Comparison of ENCODE assay signal across 8 mouse cellular contexts in genomic region chr10:99268421-99269300, GRCm38 (mm10). TPM values are rescaled to one million over a fixed set of nuclear protein-coding genes. Genes with fewer than 3 reads are reported as not detected.
A peak's percentile ranks its signal among the peaks of the same experiment; 100 is the strongest.
DNase-seq lines count a peak whose midpoint lies in the region; ATAC-seq and TF ChIP-seq lines count a peak whose summit lies in the region.

No protein-coding gene starts in this region.

- no peak for DNase-seq in ES-E14 (ENCODE audit: low read depth, low spot score)
- peak; percentile 28 to 39 for DNase-seq in gastrocnemius, adult 8-10 months (ENCODE audit: low spot score in 2 of 2)
- peak; percentile 70 for DNase-seq in limb, embryonic 14.5 days (ENCODE audit: low spot score)
- peak; percentile 68 to 74 for DNase-seq in spleen, postnatal 4 days (ENCODE audit: low spot score in 2 of 2)
- no peak for DNase-seq in right cerebral cortex, postnatal 36 days (ENCODE audit: low spot score in 2 of 2)

- no peak for TF ChIP-seq CTCF in bone marrow macrophage, adult 2 months (IDR thresholded peaks at IDR 0.05; ENCODE audit: low read depth, low read length)

- H3K4me3 ChIP-seq in ES-E14 (ENCODE audit: insufficient read depth in 1 of 2, low read depth in 1 of 2, low read length in 2 of 2, poor library complexity in 1 of 2, severe bottlenecking in 1 of 2), result peak overlapping the region in 1 of 2 experiments; percentile 27; a peak in 2 of 4 replicates
- H3K4me3 ChIP-seq in bone marrow macrophage, adult 2 months (ENCODE audit: insufficient read depth, low read length), result peak overlapping the region; percentile 27
- H3K4me3 ChIP-seq in hindbrain, embryonic 16.5 days (ENCODE audit: low read length), result no peak overlapping the region
- H3K4me3 ChIP-seq in limb, embryonic 14.5 days (replicated peaks; ENCODE audit: low read length), result peak overlapping the region; percentile 10; the same call in 1 of the 2 replicates
- no peak overlapping the region for H3K4me3 ChIP-seq in midbrain, embryonic 13.5 days (replicated peaks)

- H3K36me3 ChIP-seq in ES-E14 (ENCODE audit: control insufficient read depth, insufficient read depth, low read length, poor library complexity, severe bottlenecking), result peaks cover 7% of the 10 kb centered on the region
- H3K36me3 ChIP-seq in hindbrain, embryonic 16.5 days (ENCODE audit: control insufficient read depth, insufficient read depth, low read length), result no peaks in the 10 kb centered on the region
- peaks cover 8% of the 10 kb centered on the region for H3K36me3 ChIP-seq in limb, embryonic 14.5 days (ENCODE audit: control insufficient read depth, insufficient read depth, low read length)
- H3K36me3 ChIP-seq in midbrain, embryonic 13.5 days, result no peaks in the 10 kb centered on the region

- no peaks in the 10 kb centered on the region for H3K9me3 ChIP-seq in ES-E14 (ENCODE audit: control insufficient read depth, insufficient read depth, low read depth, low read length)
- H3K9me3 ChIP-seq in hindbrain, embryonic 16.5 days (ENCODE audit: control insufficient read depth, low read length), result no peaks in the 10 kb centered on the region
- H3K9me3 ChIP-seq in limb, embryonic 14.5 days (ENCODE audit: control insufficient read depth, low read length), result no peaks in the 10 kb centered on the region
- H3K9me3 ChIP-seq in midbrain, embryonic 13.5 days, result no peaks in the 10 kb centered on the region

- H3K4me1 ChIP-seq in ES-E14 (ENCODE audit: control insufficient read depth in 2 of 2, insufficient read depth in 2 of 2, low read length in 2 of 2, poor library complexity in 1 of 2), result peaks cover 2 to 23% of the 10 kb centered on the region in 2 experiments; a peak in 3 of 4 replicates
- H3K4me1 ChIP-seq in bone marrow macrophage, adult 2 months (ENCODE audit: control insufficient read depth, insufficient read depth, low read length), result peaks cover 34% of the 10 kb centered on the region
- peaks cover 18% of the 10 kb centered on the region for H3K4me1 ChIP-seq in hindbrain, embryonic 16.5 days (ENCODE audit: control insufficient read depth, insufficient read depth, low read depth, low read length)
- peaks cover 47% of the 10 kb centered on the region for H3K4me1 ChIP-seq in limb, embryonic 14.5 days (ENCODE audit: control insufficient read depth, insufficient read depth, low read length)
- peaks cover 49% of the 10 kb centered on the region for H3K4me1 ChIP-seq in midbrain, embryonic 13.5 days (replicated peaks)

- H3K4me2 ChIP-seq in hindbrain, embryonic 16.5 days (ENCODE audit: low read length), result peak overlapping the region; percentile 31
- peak overlapping the region; percentile 23 for H3K4me2 ChIP-seq in limb, embryonic 14.5 days (replicated peaks; ENCODE audit: low read depth, low read length, severe bottlenecking)
- H3K4me2 ChIP-seq in midbrain, embryonic 13.5 days (replicated peaks), result peak overlapping the region; percentile 25

- H3K9ac ChIP-seq in ES-E14 (ENCODE audit: insufficient read depth, low read depth, low read length, poor library complexity, severe bottlenecking), result peak overlapping the region; percentile 14; the same call in 1 of the 2 replicates
- H3K9ac ChIP-seq in hindbrain, embryonic 16.5 days (ENCODE audit: low read depth, low read length), result no peak overlapping the region; the same call in 1 of the 2 replicates
- 0 out of 2 replicates have a peak overlapping the region, but pooled peaks have one; percentile 0 for H3K9ac ChIP-seq in limb, embryonic 14.5 days (ENCODE audit: low read depth, low read length, severe bottlenecking)
- no peak overlapping the region for H3K9ac ChIP-seq in midbrain, embryonic 13.5 days (replicated peaks)

- ATAC-seq in hindbrain, embryonic 16.5 days, result peak; percentile 55; the same call in 1 of the 2 replicates
- peak; percentile 59 for ATAC-seq in limb, embryonic 14.5 days (ENCODE audit: low FRiP score, low read depth)
- peak; percentile 60 for ATAC-seq in midbrain, embryonic 13.5 days

- in situ Hi-C loops in ES-E14 (cut with MboI; ENCODE audit: low sequenced_read_pairs in 2 of 2, unreplicated experiment in 2 of 2), result no loop called here

- WGBS in hindbrain, embryonic 16.5 days, result 22% methylated on average over 19 of the region's 19 CpGs
- 12% methylated on average over 19 of the region's 19 CpGs for WGBS in limb, embryonic 14.5 days
- 26% methylated on average over 19 of the region's 19 CpGs for WGBS in midbrain, embryonic 13.5 days

- H3K27ac ChIP-seq in ES-E14 (ENCODE audit: insufficient read depth, low read depth, low read length, poor library complexity, severe bottlenecking), result no peak overlapping the region
- peak overlapping the region; percentile 88 for H3K27ac ChIP-seq in bone marrow macrophage, adult 2 months (ENCODE audit: insufficient read depth, low read depth, low read length)
- no peak overlapping the region; the same call in 1 of the 2 replicates for H3K27ac ChIP-seq in hindbrain, embryonic 16.5 days (ENCODE audit: low read depth, low read length)
- peak overlapping the region; percentile 59 for H3K27ac ChIP-seq in limb, embryonic 14.5 days (replicated peaks; ENCODE audit: low read depth, low read length)
- peak overlapping the region; percentile 58 for H3K27ac ChIP-seq in midbrain, embryonic 13.5 days

- H3K27me3 ChIP-seq in hindbrain, embryonic 16.5 days (replicated peaks; ENCODE audit: control insufficient read depth, insufficient read depth, low read length), result no peaks in the 10 kb centered on the region
- H3K27me3 ChIP-seq in limb, embryonic 14.5 days (ENCODE audit: control insufficient read depth, insufficient read depth, low read length), result no peaks in the 10 kb centered on the region
- H3K27me3 ChIP-seq in midbrain, embryonic 13.5 days, result peaks cover 36% of the 10 kb centered on the region

- TF ChIP-seq POLR2A in bone marrow macrophage, adult 2 months (IDR thresholded peaks at IDR 0.05; ENCODE audit: borderline replicate concordance, low read depth, low read length), result no peak
- no peak for TF ChIP-seq POLR2A in limb, embryonic 14.5 days (IDR thresholded peaks at IDR 0.05; ENCODE audit: borderline replicate concordance, extremely low read depth, insufficient read depth, insufficient read length)

TF ChIP-seq in ES-E14, 5 proteins besides CTCF, POLR2A, EP300 and RAD21:
- TF ChIP-seq ZNF384 (IDR thresholded peaks at IDR 0.05; ENCODE audit: low read depth, low read length) (no peak), MAFK (IDR thresholded peaks at IDR 0.05; ENCODE audit: insufficient read depth, low read depth, low read length) (no peak), HCFC1 (IDR thresholded peaks at IDR 0.05; ENCODE audit: borderline replicate concordance, insufficient read depth, low read length) (no peak), ZC3H11A (IDR thresholded peaks at IDR 0.05; ENCODE audit: borderline replicate concordance, low read depth, low read length) (no peak), CHD2 (IDR thresholded peaks at IDR 0.05; ENCODE audit: low read depth, low read length) (no peak)

RNA-seq across cellular contexts. Expression of gene Dusp6, which starts 5.6 kb away (rescaled TPM):
- total RNA-seq in ES-E14 (2012; rRNA removed), result 44.7 and 83.0 TPM in 2 replicates
- 36.1 and 40.0 TPM in 2 replicates for polyA plus RNA-seq in bone marrow macrophage, adult 2 months (2012; ENCODE audit: insufficient read depth, insufficient read length, missing spikeins)
- total RNA-seq in gastrocnemius, adult 8-10 months (2022), result 1 to 10 TPM; 7.3 to 9.8 (median 8.5) TPM
- polyA plus RNA-seq in hindbrain, embryonic 16.5 days (2015; fragmentation: Nextera tagmentation; extraction: Ambion mirVana), result 35.2 and 37.0 TPM in 2 replicates
- polyA plus RNA-seq in limb, embryonic 14.5 days (2012; rRNA removed), result 60.2 and 78.3 TPM in 2 replicates
- polyA plus RNA-seq in limb, embryonic 14.5 days (2014; fragmentation: Nextera tagmentation; extraction: Ambion mirVana), result 64.7 and 67.7 TPM in 2 replicates
- 21.8 and 26.5 TPM in 2 replicates for polyA plus RNA-seq in midbrain, embryonic 13.5 days (2015; fragmentation: Nextera tagmentation; extraction: Ambion mirVana)

Comparison
In these comparisons a context has a peak if more than half of its experiments do, and no peak if none do; other contexts are left out.
1. DNase-seq: peak in gastrocnemius, adult 8-10 months (2 of 2), limb, embryonic 14.5 days (single experiment) and spleen, postnatal 4 days (2 of 2); none in ES-E14 (single experiment) and right cerebral cortex, postnatal 36 days (0 of 2).
2. H3K27ac ChIP-seq: peak in bone marrow macrophage, adult 2 months (single experiment), limb, embryonic 14.5 days (single experiment) and midbrain, embryonic 13.5 days (single experiment); none in ES-E14 (single experiment) and hindbrain, embryonic 16.5 days (single experiment).
3. H3K4me3 ChIP-seq: peak in bone marrow macrophage, adult 2 months (single experiment) and limb, embryonic 14.5 days (single experiment); none in hindbrain, embryonic 16.5 days (single experiment) and midbrain, embryonic 13.5 days (single experiment).
4. H3K9ac ChIP-seq: peak in ES-E14 (single experiment) and limb, embryonic 14.5 days (single experiment); none in hindbrain, embryonic 16.5 days (single experiment) and midbrain, embryonic 13.5 days (single experiment).
5. Peak in every context shown above with its lines, with median percentiles within 50 percentile points of each other: ATAC-seq and H3K4me2 ChIP-seq.